In the genomic region with DNA sequence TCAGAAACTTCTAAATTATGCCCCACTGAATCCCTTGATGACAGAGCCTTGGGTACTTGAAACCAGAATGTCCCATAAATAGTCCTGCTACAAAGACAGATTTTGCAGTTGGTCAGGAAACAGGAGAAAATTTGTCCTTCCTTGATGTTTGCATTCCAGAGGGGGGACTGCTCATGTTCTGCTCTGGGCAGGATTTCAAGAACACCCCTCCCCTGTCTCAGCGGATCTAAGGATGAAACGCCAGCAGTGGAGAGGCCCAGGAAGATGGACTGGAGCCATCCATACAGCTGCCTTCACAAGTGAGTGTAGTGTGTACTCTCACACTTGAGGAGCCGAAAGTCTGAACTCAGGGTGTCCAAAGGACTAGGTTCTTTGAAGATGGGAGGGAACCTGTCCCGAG, we compare ENCODE assay signal across 22 mouse cellular contexts. TPM values are rescaled to one million over a fixed set of nuclear protein-coding genes. Genes with fewer than 3 reads are reported as not detected.
DNase-seq lines count a peak whose midpoint lies in the region; ATAC-seq and TF ChIP-seq lines count a peak whose summit lies in the region.
"Had no signal": no experiment of that assay in that cellular context is flagged by ENCODE, and none has a peak within 500 bp of the region (broad histone marks: within the 10 kb centered on the region; RNA-seq: fewer than 3 reads in every experiment).

No protein-coding gene starts in this region.

- no peak for TF ChIP-seq CTCF in stomach, postnatal 0 days (IDR thresholded peaks at IDR 0.05; ENCODE audit: low read depth)

- H3K9ac ChIP-seq in kidney, embryonic 14.5 days (ENCODE audit: low read depth, low read length) = no peak overlapping the region
- no peak overlapping the region for H3K9ac ChIP-seq in lung, embryonic 15.5 days
- no peak overlapping the region for H3K9ac ChIP-seq in stomach, embryonic 16.5 days (ENCODE audit: low read length)
- H3K9ac ChIP-seq in stomach, postnatal 0 days (ENCODE audit: low read length) = no peak overlapping the region
- H3K9ac ChIP-seq: embryonic facial prominence, embryonic 12.5 days; forebrain, embryonic 13.5 days; forebrain, postnatal 0 days; heart, embryonic 15.5 days; hindbrain, embryonic 13.5 days had no signal

- H3K4me3 ChIP-seq in kidney, embryonic 14.5 days (ENCODE audit: low read length) = no peak overlapping the region
- H3K4me3 ChIP-seq in lung, embryonic 15.5 days = no peak overlapping the region
- H3K4me3 ChIP-seq in stomach, embryonic 16.5 days (replicated peaks; ENCODE audit: low read length) = no peak overlapping the region
- H3K4me3 ChIP-seq in stomach, postnatal 0 days (ENCODE audit: low read depth, low read length) = no peak overlapping the region
- no peak overlapping the region for H3K4me3 ChIP-seq in myocyte
- H3K4me3 ChIP-seq: embryonic facial prominence, embryonic 12.5 days; forebrain, embryonic 13.5 days; heart, adult 2 months; heart, embryonic 15.5 days; hindbrain, embryonic 13.5 days had no signal

- TF ChIP-seq EP300 in stomach, postnatal 0 days (optimal IDR thresholded peaks at IDR 0.05) = no peak

- H3K36me3 ChIP-seq in kidney, embryonic 14.5 days (ENCODE audit: control insufficient read depth, insufficient read depth, low read length) = no peaks in the 10 kb centered on the region
- no peaks in the 10 kb centered on the region for H3K36me3 ChIP-seq in lung, embryonic 15.5 days
- H3K36me3 ChIP-seq in stomach, embryonic 16.5 days (ENCODE audit: control insufficient read depth, insufficient read depth, low read length) = no peaks in the 10 kb centered on the region
- H3K36me3 ChIP-seq in stomach, postnatal 0 days (ENCODE audit: control insufficient read depth, insufficient read depth, low read length) = no peaks in the 10 kb centered on the region
- H3K36me3 ChIP-seq in myocyte (ENCODE audit: control insufficient read depth, insufficient read depth) = no peaks in the 10 kb centered on the region
- H3K36me3 ChIP-seq: embryonic facial prominence, embryonic 12.5 days; G1E; heart, embryonic 15.5 days; hindbrain, embryonic 13.5 days had no signal

- H3K4me1 ChIP-seq in kidney, embryonic 14.5 days (ENCODE audit: control insufficient read depth, insufficient read depth, low read length) = 0 out of 2 replicates have a peak, but pooled peaks cover 4% of the 10 kb centered on the region
- peaks cover 17% of the 10 kb centered on the region for H3K4me1 ChIP-seq in lung, embryonic 15.5 days
- H3K4me1 ChIP-seq in stomach, embryonic 16.5 days (ENCODE audit: control insufficient read depth, insufficient read depth, low read length) = peaks cover 8% of the 10 kb centered on the region
- H3K4me1 ChIP-seq in stomach, postnatal 0 days (replicated peaks; ENCODE audit: control insufficient read depth, insufficient read depth) = no peaks in the 10 kb centered on the region
- H3K4me1 ChIP-seq: embryonic facial prominence, embryonic 12.5 days had no signal

- H3K4me2 ChIP-seq in kidney, embryonic 14.5 days (replicated peaks; ENCODE audit: low read depth, low read length) = no peak overlapping the region
- no peak overlapping the region for H3K4me2 ChIP-seq in lung, embryonic 15.5 days
- H3K4me2 ChIP-seq in stomach, embryonic 16.5 days (ENCODE audit: low read depth, low read length) = no peak overlapping the region
- H3K4me2 ChIP-seq in stomach, postnatal 0 days (replicated peaks; ENCODE audit: low read depth) = no peak overlapping the region
- H3K4me2 ChIP-seq in myocyte (ENCODE audit: low read depth) = peak overlapping the region; percentile 49
- H3K4me2 ChIP-seq: embryonic facial prominence, embryonic 12.5 days; forebrain, embryonic 13.5 days; heart, embryonic 11.5 days; heart, embryonic 15.5 days; hindbrain, embryonic 13.5 days had no signal

- H3K79me2 ChIP-seq in myocyte (ENCODE audit: control insufficient read depth, insufficient read depth) = no peaks in the 10 kb centered on the region

- H3K9me3 ChIP-seq in kidney, embryonic 14.5 days (ENCODE audit: control insufficient read depth, low read length) = no peaks in the 10 kb centered on the region
- H3K9me3 ChIP-seq in lung, embryonic 15.5 days = no peaks in the 10 kb centered on the region
- H3K9me3 ChIP-seq in stomach, embryonic 16.5 days (replicated peaks; ENCODE audit: control insufficient read depth, low read length) = no peaks in the 10 kb centered on the region
- no peaks in the 10 kb centered on the region for H3K9me3 ChIP-seq in stomach, postnatal 0 days (ENCODE audit: control insufficient read depth, low read length)
- H3K9me3 ChIP-seq: embryonic facial prominence, embryonic 12.5 days; forebrain, embryonic 13.5 days; G1E; heart, embryonic 15.5 days; hindbrain, embryonic 13.5 days had no signal

- H3ac ChIP-seq in myocyte (ENCODE audit: control insufficient read depth, insufficient read length) = no peak overlapping the region

- H3K27ac ChIP-seq in kidney, embryonic 14.5 days (ENCODE audit: low read depth, low read length) = no peak overlapping the region
- no peak overlapping the region for H3K27ac ChIP-seq in lung, embryonic 15.5 days
- peak overlapping the region; percentile 6; the same call in 1 of the 2 replicates for H3K27ac ChIP-seq in stomach, embryonic 16.5 days (ENCODE audit: low read length)
- no peak overlapping the region for H3K27ac ChIP-seq in stomach, postnatal 0 days (replicated peaks)
- H3K27ac ChIP-seq: embryonic facial prominence, embryonic 12.5 days; forebrain, embryonic 13.5 days; heart, adult 2 months; heart, embryonic 15.5 days; hindbrain, embryonic 13.5 days had no signal

- 57% methylated on average over 4 of the region's 4 CpGs for WGBS in kidney, embryonic 14.5 days
- WGBS in lung, embryonic 15.5 days = 22% methylated on average over 4 of the region's 4 CpGs
- WGBS in stomach, embryonic 16.5 days = 50% methylated on average over 4 of the region's 4 CpGs
- 46% methylated on average over 4 of the region's 4 CpGs for WGBS in stomach, postnatal 0 days

- TF ChIP-seq POLR2A in myocyte (IDR thresholded peaks at IDR 0.05; ENCODE audit: insufficient read length, low read depth) = no peak

- ATAC-seq in kidney, embryonic 14.5 days (ENCODE audit: low FRiP score, low TSS enrichment) = no peak
- peak; percentile 58; the same call in 1 of the 2 replicates for ATAC-seq in lung, embryonic 15.5 days (ENCODE audit: borderline replicate concordance, extremely low read depth, low FRiP score, low TSS enrichment)
- no peak for ATAC-seq in stomach, embryonic 16.5 days (ENCODE audit: insufficient read depth, low FRiP score)
- no peak for ATAC-seq in stomach, postnatal 0 days (ENCODE audit: low FRiP score, low TSS enrichment)
- ATAC-seq: forebrain, embryonic 13.5 days; forebrain, postnatal 0 days had no signal

- H3K27me3 ChIP-seq in kidney, embryonic 14.5 days (ENCODE audit: control insufficient read depth, insufficient read depth, low read length) = no peaks in the 10 kb centered on the region
- H3K27me3 ChIP-seq in lung, embryonic 15.5 days = no peaks in the 10 kb centered on the region
- no peaks in the 10 kb centered on the region for H3K27me3 ChIP-seq in stomach, embryonic 16.5 days (ENCODE audit: control insufficient read depth, insufficient read depth, low read length)
- no peaks in the 10 kb centered on the region for H3K27me3 ChIP-seq in stomach, postnatal 0 days (ENCODE audit: control insufficient read depth, insufficient read depth, low read length)
- H3K27me3 ChIP-seq in myocyte (ENCODE audit: control insufficient read depth, insufficient read depth, insufficient read length) = no peaks in the 10 kb centered on the region
- H3K27me3 ChIP-seq: embryonic facial prominence, embryonic 12.5 days; forebrain, embryonic 13.5 days; heart, embryonic 15.5 days; hindbrain, embryonic 13.5 days had no signal

- DNase-seq in kidney, postnatal 10 days = peak; percentile 37
- DNase-seq in lung, postnatal 14 days = no peak
- no peak for DNase-seq in stomach, postnatal 0 days (ENCODE audit: low spot score)
- DNase-seq in embryo, embryonic 9.5 days (ENCODE audit: extremely low spot score) = no peak
- DNase-seq: adrenal gland, adult 8-10 months; adrenal gland, postnatal 36 days; cerebellum, adult 2 months; cerebellum, postnatal 10 days; forebrain, postnatal 0 days; gastrocnemius, postnatal 14 days; heart, adult 2 months; heart, postnatal 14 days had no signal

TF ChIP-seq in myocyte, 11 proteins besides CTCF, POLR2A, EP300 and RAD21:
- peak in 2 of 3 experiments; percentile 8 to 15 for TF ChIP-seq MYOD1 (IDR thresholded peaks at IDR 0.05; ENCODE audit: control insufficient read depth in 1 of 3, insufficient read length in 2 of 3, low read depth in 2 of 3)
- no peak for TF ChIP-seq SRF (IDR thresholded peaks at IDR 0.05; ENCODE audit: control insufficient read depth, insufficient read length, low read depth)
- TF ChIP-seq USF1 (IDR thresholded peaks at IDR 0.05; ENCODE audit: low read depth) = no peak
- no peak for TF ChIP-seq CEBPB (IDR thresholded peaks at IDR 0.05; ENCODE audit: insufficient read depth, poor library complexity, severe bottlenecking)
- TF ChIP-seq TCF12 (IDR thresholded peaks at IDR 0.05; ENCODE audit: insufficient read depth, poor library complexity, severe bottlenecking) = peak; percentile 22
- TF ChIP-seq E2F4 (IDR thresholded peaks at IDR 0.05; ENCODE audit: insufficient read depth) = no peak
- peak in 1 of 3 experiments; percentile 45 for TF ChIP-seq MYOG (IDR thresholded peaks at IDR 0.05; ENCODE audit: control insufficient read depth in 1 of 3, insufficient read depth in 1 of 3, insufficient read length in 2 of 3, low read depth in 2 of 3)

RNA-seq across cellular contexts. Expression of gene Plek2, which starts 14.7 kb away (rescaled TPM):
- 3.5 and 3.6 TPM in 2 replicates for polyA plus RNA-seq in kidney, embryonic 14.5 days (2014; fragmentation: Nextera tagmentation; extraction: Ambion mirVana)
- polyA plus RNA-seq in lung, embryonic 15.5 days (2015; fragmentation: Nextera tagmentation; extraction: Ambion mirVana) = 6.0 and 7.1 TPM in 2 replicates
- polyA plus RNA-seq in stomach, embryonic 16.5 days (2015; fragmentation: Nextera tagmentation; extraction: Ambion mirVana) = 33.0 and 37.6 TPM in 2 replicates
- polyA plus RNA-seq in stomach, postnatal 0 days (2015; fragmentation: Nextera tagmentation; extraction: Ambion mirVana) = 42.6 and 50.2 TPM in 2 replicates
- 0.55 TPM for polyA plus RNA-seq in myocyte (2012; fragmentation: generic; extraction: Trizol)
- polyA plus RNA-seq: G1E had no signal

RNA-seq across cellular contexts. Expression of gene Eif2s1, which starts 59.8 kb away (rescaled TPM):
- 245 and 270 TPM in 2 replicates for polyA plus RNA-seq in kidney, embryonic 14.5 days (2014; fragmentation: Nextera tagmentation; extraction: Ambion mirVana)
- 219 and 226 TPM in 2 replicates for polyA plus RNA-seq in lung, embryonic 15.5 days (2015; fragmentation: Nextera tagmentation; extraction: Ambion mirVana)
- 199 and 200 TPM in 2 replicates for polyA plus RNA-seq in stomach, embryonic 16.5 days (2015; fragmentation: Nextera tagmentation; extraction: Ambion mirVana)
- polyA plus RNA-seq in stomach, postnatal 0 days (2015; fragmentation: Nextera tagmentation; extraction: Ambion mirVana) = 132 and 145 TPM in 2 replicates
- polyA plus RNA-seq in myocyte (2012; fragmentation: generic; extraction: Trizol) = 45.6 TPM

RNA-seq across cellular contexts. Expression of gene Atp6v1d, which starts 60.0 kb away (rescaled TPM):
- polyA plus RNA-seq in kidney, embryonic 14.5 days (2014; fragmentation: Nextera tagmentation; extraction: Ambion mirVana) = 65.2 and 81.8 TPM in 2 replicates
- 51.6 and 56.1 TPM in 2 replicates for polyA plus RNA-seq in lung, embryonic 15.5 days (2015; fragmentation: Nextera tagmentation; extraction: Ambion mirVana)
- polyA plus RNA-seq in stomach, embryonic 16.5 days (2015; fragmentation: Nextera tagmentation; extraction: Ambion mirVana) = 70.4 and 72.0 TPM in 2 replicates
- polyA plus RNA-seq in stomach, postnatal 0 days (2015; fragmentation: Nextera tagmentation; extraction: Ambion mirVana) = 72.1 and 76.5 TPM in 2 replicates
- 68.7 TPM for polyA plus RNA-seq in myocyte (2012; fragmentation: generic; extraction: Trizol)
